Mouse (Mus musculus) frontal cortex, postnatal 36 days (tissue): ENCODE measurements around the gene Smad3.

Experiments used
- DNase-seq, 2 experiments: peaks; one replicate each; pipeline ENCODE4 v3.0.0; 2022; ENCODE audit warnings: low spot score in 2 of 2

Gene Smad3

GRCm38 (mm10) chr9:63699145-63699544 is 58.6 kb downstream of the Smad3 start:
- no peak for DNase-seq

- no peak for DNase-seq
Observed at GRCm38 (mm10) chr9:63698320-63699045, 59.3 kb downstream of the Smad3 start.

GRCm38 (mm10) chr9:63697606-63698005 is 60.2 kb downstream of the Smad3 start:
- DNase-seq, result no peak

- DNase-seq, result no peak
Observed at GRCm38 (mm10) chr9:63696463-63697105, 61.2 kb downstream of the Smad3 start.

- DNase-seq, result no peak
Observed at GRCm38 (mm10) chr9:63691960-63692359, 65.8 kb downstream of the Smad3 start.

- DNase-seq, result no peak
Observed at GRCm38 (mm10) chr9:63690511-63690910, 67.3 kb downstream of the Smad3 start.

- no peak for DNase-seq
Observed at GRCm38 (mm10) chr9:63687413-63688015, 70.3 kb downstream of the Smad3 start.

GRCm38 (mm10) chr9:63685352-63685751 is 72.4 kb downstream of the Smad3 start:
- no peak for DNase-seq

GRCm38 (mm10) chr9:63684277-63684676 is 73.5 kb downstream of the Smad3 start:
- no peak for DNase-seq

- no peak for DNase-seq
Observed at GRCm38 (mm10) chr9:63682943-63683342, 74.9 kb downstream of the Smad3 start.

- no peak for DNase-seq
Observed at GRCm38 (mm10) chr9:63682301-63682700, 75.5 kb downstream of the Smad3 start.

- no peak for DNase-seq
Observed at GRCm38 (mm10) chr9:63678076-63678475, 79.7 kb downstream of the Smad3 start.

- peak; percentile 48 to 67 for DNase-seq
Observed at GRCm38 (mm10) chr9:63677621-63678020, 80.2 kb downstream of the Smad3 start.

- no peak for DNase-seq
Observed at GRCm38 (mm10) chr9:63674613-63675012, 83.2 kb downstream of the Smad3 start.

- DNase-seq, result no peak
Observed at GRCm38 (mm10) chr9:63673494-63673805, 84.3 kb downstream of the Smad3 start.

GRCm38 (mm10) chr9:63672797-63673493 is 84.8 kb downstream of the Smad3 start:
- no peak for DNase-seq

- DNase-seq, result no peak
Observed at GRCm38 (mm10) chr9:63669816-63670215, 88.0 kb downstream of the Smad3 start.

- DNase-seq, result no peak
Observed at GRCm38 (mm10) chr9:63668621-63669020, 89.2 kb downstream of the Smad3 start.

- DNase-seq, result no peak
Observed at GRCm38 (mm10) chr9:63667373-63667724, 90.4 kb downstream of the Smad3 start.

GRCm38 (mm10) chr9:63666612-63667372 is 91.0 kb downstream of the Smad3 start:
- DNase-seq, result no peak

GRCm38 (mm10) chr9:63664792-63665646 is 92.8 kb downstream of the Smad3 start:
- no peak for DNase-seq
